Mouse (Mus musculus): Measurements from ENCODE around the gene Gtf2h5. TPM values are rescaled to one million over a fixed set of nuclear protein-coding genes. Genes with fewer than 3 reads are reported as not detected.

The Gtf2h5 gene
- total and polyA plus RNA-seq, 3 experiments, result 4.5 to 93.9 (median 60.6) TPM

DNA sequence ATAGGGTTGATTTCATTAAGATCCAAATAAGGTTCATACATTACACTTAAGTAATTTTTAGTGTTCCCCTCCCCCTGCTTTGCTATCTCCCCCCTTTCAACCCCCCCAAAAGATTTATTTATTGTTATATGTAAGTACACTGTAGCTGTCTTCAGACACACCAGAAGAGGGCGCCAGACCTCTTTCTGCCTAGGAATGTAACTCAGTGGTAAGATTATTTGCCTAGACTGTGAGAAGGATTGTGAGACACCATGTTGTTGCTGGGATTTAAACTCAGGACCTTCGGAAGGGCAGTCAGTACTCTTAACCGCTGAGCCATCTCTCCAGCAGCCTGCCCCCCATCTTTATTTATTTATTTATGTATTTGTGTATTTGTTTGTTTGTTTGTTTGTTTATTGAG, 31.4 kb downstream of the Gtf2h5 start:
- peak; percentile 14 for DNase-seq

DNA sequence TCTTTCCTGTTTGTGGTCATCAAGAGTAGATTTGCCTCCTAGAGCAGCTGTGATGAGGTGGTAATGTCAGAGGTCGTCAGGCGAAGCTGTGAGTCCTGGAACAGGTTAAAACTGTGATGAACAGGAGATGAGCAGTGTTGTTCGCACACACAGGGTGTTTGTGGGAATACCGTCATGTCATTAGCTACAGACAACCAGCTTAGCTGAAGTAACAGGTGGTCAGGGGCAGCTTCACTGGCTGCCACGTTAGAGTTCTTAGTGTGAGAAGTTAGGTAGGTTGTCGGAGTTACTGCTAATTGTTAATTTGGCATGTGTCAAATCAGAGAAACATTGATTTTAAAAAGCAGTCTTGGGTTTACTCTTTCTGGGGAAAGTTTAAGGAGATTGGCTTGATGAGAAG, 34.1 kb downstream of the Gtf2h5 start:
- DNase-seq, result no peak

DNA sequence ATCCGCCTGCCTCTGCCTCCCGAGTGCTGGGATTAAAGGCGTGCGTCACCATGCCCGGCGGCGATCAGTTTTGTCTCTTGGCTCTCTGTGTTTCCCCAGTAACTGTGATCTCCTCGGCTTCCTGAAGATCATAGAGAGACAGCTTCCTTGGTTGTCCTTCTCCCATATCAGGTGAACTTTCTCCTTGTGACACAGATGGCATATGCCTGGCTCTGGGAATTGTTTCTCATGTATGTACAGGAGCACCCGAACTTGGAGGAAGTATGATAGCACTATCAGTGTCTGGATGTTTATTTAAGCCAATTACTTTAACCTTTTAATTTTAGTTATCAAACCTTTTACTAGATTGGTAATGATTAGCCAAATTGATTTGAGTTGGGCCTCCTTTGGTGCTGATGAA, 35.5 kb downstream of the Gtf2h5 start:
- no peak for DNase-seq

DNA sequence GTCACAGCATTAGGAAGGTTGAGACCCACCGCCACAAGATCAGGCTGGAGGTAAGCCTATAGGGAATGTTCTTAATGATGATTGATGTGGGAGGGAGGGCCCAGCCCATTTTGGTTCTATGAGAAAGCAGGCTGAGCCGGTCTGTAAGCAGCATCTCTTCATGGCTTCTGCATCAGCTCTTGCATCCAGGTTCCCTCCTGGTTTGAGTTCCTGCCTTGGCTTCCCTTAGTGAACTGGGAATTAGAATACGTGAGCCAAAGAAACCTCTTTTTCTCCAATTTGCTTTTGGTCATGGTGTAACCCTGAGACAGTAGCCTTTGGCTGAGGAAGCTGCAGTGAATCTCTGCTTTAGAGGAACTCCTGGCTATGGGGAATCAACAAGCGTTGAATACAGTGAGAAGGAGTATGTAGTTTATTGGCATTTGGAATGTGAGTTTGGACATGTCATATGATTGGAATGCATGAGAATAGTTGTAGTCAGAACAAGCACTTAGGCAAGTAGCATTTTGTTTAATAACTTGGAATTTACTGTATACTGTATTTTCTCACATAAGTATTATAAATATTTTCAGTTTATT, 37.7 kb downstream of the Gtf2h5 start:
- no peak for DNase-seq

GRCm38 (mm10) chr17:6117917-6118316, 38.3 kb downstream of the Gtf2h5 start:
- DNase-seq, result no peak

DNA sequence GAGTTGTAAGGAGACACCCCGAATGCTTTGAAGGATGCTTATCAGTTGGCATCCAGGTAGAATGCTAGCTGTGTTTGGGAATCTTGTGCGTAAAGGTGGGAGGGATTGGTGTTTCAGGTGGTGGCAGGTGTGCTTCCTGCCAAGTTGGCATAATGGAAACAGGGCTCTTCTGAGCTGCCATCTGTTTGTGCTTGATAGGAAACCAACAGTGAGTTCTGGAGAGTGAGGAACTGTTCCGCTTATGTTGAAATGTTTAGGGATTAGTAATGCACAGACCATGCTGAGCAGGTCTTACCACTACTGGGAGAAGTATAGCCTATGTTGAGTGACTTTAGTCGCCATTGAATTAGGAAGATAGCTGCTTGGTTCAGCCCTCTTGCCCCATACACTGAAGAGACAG, 39.3 kb downstream of the Gtf2h5 start:
- no peak for DNase-seq

- DNase-seq, result no peak
Measured at GRCm38 (mm10) chr17:6123776-6124175, 44.2 kb downstream of the Gtf2h5 start.

DNA sequence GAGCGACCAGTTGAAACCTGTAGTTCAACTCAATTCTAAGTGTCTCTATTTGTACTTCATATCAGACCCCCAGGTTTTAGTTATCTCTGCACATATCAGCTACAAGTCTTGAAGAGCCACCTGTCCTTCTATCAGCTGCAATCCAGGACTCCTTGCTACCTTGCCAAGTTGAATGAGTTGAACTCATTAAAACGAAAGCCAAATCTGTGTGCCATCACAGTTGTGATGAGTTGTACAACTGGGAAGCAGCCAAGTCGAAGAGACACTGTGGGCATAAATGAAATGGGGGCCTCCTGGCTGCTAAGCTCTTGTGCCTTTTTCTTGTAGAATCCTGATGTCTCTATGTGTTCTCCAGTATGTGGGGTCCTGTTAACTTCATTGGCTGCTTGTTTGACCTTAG, 45.9 kb downstream of the Gtf2h5 start:
- DNase-seq, result no peak

GRCm38 (mm10) chr17:6128039-6128438, 48.5 kb downstream of the Gtf2h5 start:
- no peak for DNase-seq

DNA sequence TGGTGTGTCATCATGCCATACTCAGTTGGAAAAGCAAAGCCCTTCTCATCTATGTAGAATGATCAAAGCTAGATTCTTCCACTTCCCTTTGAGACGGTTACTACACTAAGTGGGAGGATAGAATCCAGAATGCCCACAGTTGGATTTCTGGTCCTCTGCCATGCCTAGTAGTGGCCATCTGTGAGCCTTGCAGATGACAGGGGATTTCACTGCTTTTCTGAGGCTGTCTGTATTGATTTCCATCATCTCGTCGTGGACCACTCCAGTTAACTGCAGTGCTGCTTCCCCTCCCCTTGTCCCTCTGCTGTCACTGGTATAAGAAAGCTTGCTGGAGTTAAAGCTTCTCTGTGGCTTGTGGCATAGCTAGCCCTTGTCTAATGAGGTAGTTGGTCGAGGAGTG, 49.8 kb downstream of the Gtf2h5 start:
- DNase-seq, result no peak

DNA sequence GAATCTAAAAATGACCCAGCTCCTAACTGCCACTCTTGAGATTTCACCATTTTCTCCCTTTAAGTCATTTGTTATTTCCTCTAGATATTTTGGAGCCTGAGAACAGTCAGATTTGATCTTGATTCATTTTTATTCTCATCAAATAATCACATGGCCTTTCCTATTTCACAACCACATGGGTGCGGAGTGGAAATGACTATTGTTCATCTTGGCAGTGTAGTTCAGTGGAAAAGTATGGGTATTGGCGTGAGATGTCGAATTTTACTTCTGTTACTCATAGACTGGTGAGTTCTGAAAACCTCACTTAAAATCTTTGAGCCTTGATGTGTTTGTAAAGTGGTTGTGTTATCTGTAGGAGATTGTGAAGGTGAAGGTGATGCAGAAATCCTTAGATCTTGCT, 51.5 kb downstream of the Gtf2h5 start:
- peak; percentile 26 for DNase-seq

Small RNA genes within 50 kb of the gene (microRNA-seq; reads per million reads assigned to microRNA genes)
- gene Gm22774, result 0 reads per million in 2 experiments

Other genes with a start within 250 kb of the Gtf2h5 start
- gene Snx9, start 238.5 kb upstream of the Gtf2h5 start, total RNA-seq (2021), result 10 to 100 TPM; 48.4 to 55.9 TPM
- gene Snx9, start 238.5 kb upstream of the Gtf2h5 start, polyA plus RNA-seq (2012; rRNA removed), result 26.0 and 28.3 TPM in 2 replicates
- 10 to 100 TPM in 1 of 2 experiments, 1 to 10 TPM in 1; 9.7 to 18.3 TPM for gene Synj2, start 138.5 kb upstream of the Gtf2h5 start, total RNA-seq (2021)
- 3.6 and 4.6 TPM in 2 replicates for gene Synj2, start 138.5 kb upstream of the Gtf2h5 start, polyA plus RNA-seq (2012; rRNA removed)
- gene Serac1, start within 50 bp of the Gtf2h5 start, total RNA-seq (2021), result 1 to 10 TPM; 5.3 to 6.9 TPM
- 2.8 and 4.9 TPM in 2 replicates for gene Serac1, start within 50 bp of the Gtf2h5 start, polyA plus RNA-seq (2012; rRNA removed)
- gene Tulp4, start 26.7 kb downstream of the Gtf2h5 start, total RNA-seq (2021), result 10 to 100 TPM; 66.5 to 85.6 TPM
- gene Tulp4, start 26.7 kb downstream of the Gtf2h5 start, polyA plus RNA-seq (2012; rRNA removed), result 53.3 and 66.6 TPM in 2 replicates
- gene Tmem181a, start 177.1 kb downstream of the Gtf2h5 start, total RNA-seq (2021), result 10 to 100 TPM; 11.4 to 12.1 TPM
- 10.4 and 12.7 TPM in 2 replicates for gene Tmem181a, start 177.1 kb downstream of the Gtf2h5 start, polyA plus RNA-seq (2012; rRNA removed)
- 1 to 10 TPM; 2.2 to 3.4 TPM for gene Dynlt1a, start 237.7 kb downstream of the Gtf2h5 start, total RNA-seq (2021)
- 2.2 and 2.4 TPM in 2 replicates for gene Dynlt1a, start 237.7 kb downstream of the Gtf2h5 start, polyA plus RNA-seq (2012; rRNA removed)